Mouse (Mus musculus): ENCODE data around the gene Tmem164. TPM values are rescaled to one million over a fixed set of nuclear protein-coding genes. Genes with fewer than 3 reads are reported as not detected.

Gene Tmem164
- polyA plus RNA-seq, 1 experiment: 15.9 TPM

DNA sequence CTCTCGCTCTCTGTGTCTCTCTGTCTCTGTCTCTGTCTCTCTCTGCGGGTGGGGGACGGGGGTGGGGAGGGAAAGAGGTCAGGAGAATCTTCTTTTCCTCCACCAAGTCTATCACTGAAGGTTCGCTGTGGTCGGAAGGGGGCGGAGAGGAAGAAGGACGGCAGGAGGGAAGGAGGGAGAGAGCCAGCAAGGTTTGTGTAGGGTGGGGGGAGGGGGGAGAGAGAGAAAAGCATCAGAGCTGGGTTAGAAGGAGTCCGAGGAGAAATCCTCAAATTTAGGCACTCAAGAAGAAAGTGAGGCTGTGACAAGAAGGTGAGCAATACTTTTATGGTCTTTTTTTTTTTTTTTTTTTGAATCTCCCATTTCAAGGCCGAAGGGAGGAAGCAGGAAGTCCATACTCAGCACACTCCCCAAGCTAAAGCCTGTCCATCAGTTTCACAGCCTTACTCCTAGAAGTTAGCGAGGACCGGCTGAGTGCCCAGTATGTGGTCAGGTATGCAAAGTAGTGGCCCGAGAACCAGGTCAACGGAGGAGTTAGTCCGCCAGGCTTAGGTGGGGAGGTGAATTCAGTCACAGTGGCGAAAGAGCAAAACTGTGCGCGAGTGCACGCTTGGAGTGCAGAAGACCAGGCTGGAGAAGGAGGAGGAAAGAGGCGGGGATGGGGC is 683 bp upstream of the Tmem164 start:
- H3K27me3 ChIP-seq (replicated peaks; ENCODE audit: control insufficient read depth, insufficient read depth, low read length): no peaks in the 10 kb centered on the region
- H3K4me3 ChIP-seq (ENCODE audit: insufficient read depth, low read depth, low read length): peak overlapping the region; percentile 100
- 1% methylated on average over 17 of the region's 19 CpGs for WGBS
- TF ChIP-seq CTCF (conservative IDR thresholded peaks at IDR 0.05; ENCODE audit: insufficient read depth, insufficient read length, low read depth, low read length) (no peak), POLR2A (IDR thresholded peaks at IDR 0.05; ENCODE audit: low read depth, low read length) (no peak)
- H3K36me3 ChIP-seq (ENCODE audit: control insufficient read depth, insufficient read depth, low read length): no peaks in the 10 kb centered on the region
- DNase-seq: no peak
- H3K27ac ChIP-seq (ENCODE audit: insufficient read depth, low read depth, low read length): peak overlapping the region; percentile 99
- peaks cover 5% of the 10 kb centered on the region; the same call in 1 of the 2 replicates for H3K4me1 ChIP-seq (ENCODE audit: control insufficient read depth, insufficient read depth, low read length)

DNA sequence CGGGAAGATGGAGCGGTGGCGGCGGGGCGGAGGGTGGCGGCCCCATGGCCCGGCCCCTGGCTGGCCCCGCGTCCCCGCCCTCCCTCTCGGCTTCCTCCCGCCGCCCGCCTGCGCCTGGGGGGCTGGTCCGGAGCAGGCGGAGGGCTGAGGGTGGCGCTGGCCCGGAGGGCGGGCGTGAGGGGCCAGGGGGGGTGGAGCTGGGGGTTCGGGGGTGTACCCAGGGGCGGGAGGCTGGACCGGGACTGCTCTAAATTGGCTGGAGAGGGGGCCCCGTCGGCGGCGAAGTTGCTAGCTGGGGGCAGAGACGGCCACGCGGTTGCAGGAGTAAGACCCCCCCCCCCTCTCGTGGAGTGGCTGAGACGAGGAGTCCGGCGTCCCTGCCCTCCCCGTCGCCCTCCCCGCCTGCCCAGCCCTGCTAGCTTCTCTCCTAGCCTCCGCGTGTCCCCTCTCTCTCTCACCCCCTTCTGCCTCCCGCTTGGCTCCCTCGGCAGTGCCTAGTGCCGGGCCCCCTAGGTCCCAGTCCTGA is 473 bp downstream of the Tmem164 start:
- Histone ChIP-seq H3K4me1 (ENCODE audit: control insufficient read depth, insufficient read depth, low read length) (peaks cover 5% of the 10 kb centered on the region; the same call in 1 of the 2 replicates), H3K36me3 (ENCODE audit: control insufficient read depth, insufficient read depth, low read length) (no peaks in the 10 kb centered on the region), H3K4me3 (ENCODE audit: insufficient read depth, low read depth, low read length) (peak overlapping the region; percentile 100), H3K27me3 (replicated peaks; ENCODE audit: control insufficient read depth, insufficient read depth, low read length) (no peaks in the 10 kb centered on the region), H3K27ac (ENCODE audit: insufficient read depth, low read depth, low read length) (peak overlapping the region; percentile 58)
- peak; percentile 72 for DNase-seq
- WGBS: 0% methylated on average over 7 of the region's 43 CpGs
- TF ChIP-seq POLR2A (IDR thresholded peaks at IDR 0.05; ENCODE audit: low read depth, low read length): no peak
- TF ChIP-seq CTCF (conservative IDR thresholded peaks at IDR 0.05; ENCODE audit: insufficient read depth, insufficient read length, low read depth, low read length): no peak

- WGBS: 11% methylated on average over 28 of the region's 28 CpGs
- Histone ChIP-seq H3K27me3 (replicated peaks; ENCODE audit: control insufficient read depth, insufficient read depth, low read length) (no peaks in the 10 kb centered on the region), H3K36me3 (ENCODE audit: control insufficient read depth, insufficient read depth, low read length) (no peaks in the 10 kb centered on the region), H3K27ac (ENCODE audit: insufficient read depth, low read depth, low read length) (peak overlapping the region; percentile 47), H3K4me1 (ENCODE audit: control insufficient read depth, insufficient read depth, low read length) (peaks cover 5% of the 10 kb centered on the region; the same call in 1 of the 2 replicates), H3K4me3 (ENCODE audit: insufficient read depth, low read depth, low read length) (peak overlapping the region; percentile 100)
- no peak for DNase-seq
- no peak for TF ChIP-seq POLR2A (IDR thresholded peaks at IDR 0.05; ENCODE audit: low read depth, low read length)
- no peak for TF ChIP-seq CTCF (conservative IDR thresholded peaks at IDR 0.05; ENCODE audit: insufficient read depth, insufficient read length, low read depth, low read length)
Observed at GRCm38 (mm10) chrX:142682176-142682820, 1.1 kb downstream of the Tmem164 start.

DNA sequence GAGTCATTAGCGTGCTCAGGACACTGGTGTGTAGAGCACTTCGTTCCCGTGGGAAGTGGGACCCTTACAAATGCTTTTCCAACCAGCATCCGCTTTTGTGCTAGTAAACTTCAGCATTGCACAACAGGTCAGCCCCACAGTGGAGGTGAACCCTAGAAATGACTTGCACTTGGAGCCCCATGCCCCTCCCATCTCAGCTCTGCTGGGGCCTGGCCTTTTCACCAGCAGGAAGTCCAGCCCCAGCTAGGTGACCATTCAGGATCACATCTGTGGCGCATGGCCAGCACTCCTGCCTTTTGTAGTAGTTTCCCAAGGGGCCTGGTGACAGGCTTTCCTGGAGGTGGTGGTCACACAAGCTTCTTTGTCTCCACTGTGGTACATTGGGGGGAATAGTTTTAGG is 1.8 kb downstream of the Tmem164 start:
- no peaks in the 10 kb centered on the region for H3K27me3 ChIP-seq (replicated peaks; ENCODE audit: control insufficient read depth, insufficient read depth, low read length)
- no peaks in the 10 kb centered on the region for H3K36me3 ChIP-seq (ENCODE audit: control insufficient read depth, insufficient read depth, low read length)
- peaks cover 5% of the 10 kb centered on the region; the same call in 1 of the 2 replicates for H3K4me1 ChIP-seq (ENCODE audit: control insufficient read depth, insufficient read depth, low read length)
- peak overlapping the region; percentile 100 for H3K4me3 ChIP-seq (ENCODE audit: insufficient read depth, low read depth, low read length)
- TF ChIP-seq POLR2A (IDR thresholded peaks at IDR 0.05; ENCODE audit: low read depth, low read length): no peak
- no peak for TF ChIP-seq CTCF (conservative IDR thresholded peaks at IDR 0.05; ENCODE audit: insufficient read depth, insufficient read length, low read depth, low read length)
- peak overlapping the region; percentile 47 for H3K27ac ChIP-seq (ENCODE audit: insufficient read depth, low read depth, low read length)
- 50% methylated on average over 5 of the region's 5 CpGs for WGBS
- DNase-seq: peak; percentile 61

- H3K27ac ChIP-seq (ENCODE audit: insufficient read depth, low read depth, low read length): no peak overlapping the region
- H3K4me1 ChIP-seq (ENCODE audit: control insufficient read depth, insufficient read depth, low read length): peaks cover 5% of the 10 kb centered on the region; the same call in 1 of the 2 replicates
- DNase-seq: no peak
- TF ChIP-seq CTCF (conservative IDR thresholded peaks at IDR 0.05; ENCODE audit: insufficient read depth, insufficient read length, low read depth, low read length) (no peak), POLR2A (IDR thresholded peaks at IDR 0.05; ENCODE audit: low read depth, low read length) (no peak)
- 37% methylated on average over 4 of the region's 4 CpGs for WGBS
- no peaks in the 10 kb centered on the region for H3K36me3 ChIP-seq (ENCODE audit: control insufficient read depth, insufficient read depth, low read length)
- H3K4me3 ChIP-seq (ENCODE audit: insufficient read depth, low read depth, low read length): no peak overlapping the region
- no peaks in the 10 kb centered on the region for H3K27me3 ChIP-seq (replicated peaks; ENCODE audit: control insufficient read depth, insufficient read depth, low read length)
Observed at GRCm38 (mm10) chrX:142684674-142685073, 3.5 kb downstream of the Tmem164 start.

GRCm38 (mm10) chrX:142685676-142686075 is 4.5 kb downstream of the Tmem164 start:
- Histone ChIP-seq H3K27me3 (replicated peaks; ENCODE audit: control insufficient read depth, insufficient read depth, low read length) (no peaks in the 10 kb centered on the region), H3K36me3 (ENCODE audit: control insufficient read depth, insufficient read depth, low read length) (no peaks in the 10 kb centered on the region), H3K4me1 (ENCODE audit: control insufficient read depth, insufficient read depth, low read length) (peaks cover 5% of the 10 kb centered on the region; the same call in 1 of the 2 replicates), H3K4me3 (ENCODE audit: insufficient read depth, low read depth, low read length) (no peak overlapping the region), H3K27ac (ENCODE audit: insufficient read depth, low read depth, low read length) (no peak overlapping the region)
- WGBS: 14% methylated on average over 6 of the region's 6 CpGs
- no peak for TF ChIP-seq CTCF (conservative IDR thresholded peaks at IDR 0.05; ENCODE audit: insufficient read depth, insufficient read length, low read depth, low read length)
- no peak for TF ChIP-seq POLR2A (IDR thresholded peaks at IDR 0.05; ENCODE audit: low read depth, low read length)
- DNase-seq: no peak

GRCm38 (mm10) chrX:142688509-142688908 is 7.3 kb downstream of the Tmem164 start:
- no peaks in the 10 kb centered on the region for H3K27me3 ChIP-seq (replicated peaks; ENCODE audit: control insufficient read depth, insufficient read depth, low read length)
- H3K4me3 ChIP-seq (ENCODE audit: insufficient read depth, low read depth, low read length): no peak overlapping the region
- DNase-seq: no peak
- TF ChIP-seq POLR2A (IDR thresholded peaks at IDR 0.05; ENCODE audit: low read depth, low read length) (no peak), CTCF (conservative IDR thresholded peaks at IDR 0.05; ENCODE audit: insufficient read depth, insufficient read length, low read depth, low read length) (no peak)
- H3K27ac ChIP-seq (ENCODE audit: insufficient read depth, low read depth, low read length): no peak overlapping the region
- WGBS: 60% methylated on average over 7 of the region's 9 CpGs
- no peaks in the 10 kb centered on the region for H3K36me3 ChIP-seq (ENCODE audit: control insufficient read depth, insufficient read depth, low read length)
- no peaks in the 10 kb centered on the region; the same call in 1 of the 2 replicates for H3K4me1 ChIP-seq (ENCODE audit: control insufficient read depth, insufficient read depth, low read length)

All from kidney, adult 2 months (tissue).